Mouse (Mus musculus) midbrain, embryonic 12.5 days (tissue): Measurements from ENCODE around the gene Adgrb3. TPM values are rescaled to one million over a fixed set of nuclear protein-coding genes. Genes with fewer than 3 reads are reported as not detected.

Experiments used
- ATAC-seq: fragments of 200-750 bp; cut with Nextera tagmentation; 2 replicates; pipeline ENCODE4 v1.8.0; 2017; ENCODE audit warnings: low read depth, moderate TSS enrichment, moderate library complexity; ENCODE audit not compliant: low FRiP score
- H3K27ac ChIP-seq: fragments of 300-500 bp; sonication (generic); replicated peaks from 2 replicates; pipeline ENCODE4 v1.5.1; 2016; ENCODE audit warnings: mild to moderate bottlenecking
- H3K27me3 ChIP-seq: fragments of 300-500 bp; sonication (generic); 2 replicates; pipeline ENCODE4 v1.6.1; 2016; ENCODE audit warnings: mild to moderate bottlenecking
- H3K36me3 ChIP-seq: fragments of 300-500 bp; sonication (generic); 2 replicates; pipeline ENCODE4 v1.6.1; 2016
- H3K4me1 ChIP-seq: fragments of 300-500 bp; sonication (generic); 2 replicates; pipeline ENCODE4 v1.6.1; 2016
- H3K4me2 ChIP-seq: fragments of 300-500 bp; sonication (generic); replicated peaks from 2 replicates; pipeline ENCODE4 v1.6.1; 2016; ENCODE audit warnings: mild to moderate bottlenecking, moderate library complexity
- H3K4me3 ChIP-seq: fragments of 300-500 bp; sonication (generic); 2 replicates; pipeline ENCODE4 v1.5.1; 2016; ENCODE audit warnings: mild to moderate bottlenecking
- H3K9ac ChIP-seq: fragments of 300-500 bp; sonication (generic); replicated peaks from 2 replicates; pipeline ENCODE4 v1.6.1; 2016; ENCODE audit warnings: mild to moderate bottlenecking, moderate library complexity
- H3K9me3 ChIP-seq: fragments of 300-500 bp; sonication (generic); 2 replicates; pipeline ENCODE4 v1.6.1; 2016; ENCODE audit warnings: mild to moderate bottlenecking
- WGBS: fragments of 180-500 bp; shearing (Covaris S2); methylation state at CpG from one replicate; pipeline ENCODE4 v1.1.7; 2016; 5-methylcytosine and 5-hydroxymethylcytosine counted together
- polyA plus RNA-seq: library from polyadenylated mRNA; unstranded; fragments of >200 nt; fragmentation: Nextera tagmentation; extraction: Ambion mirVana; gene quantifications from 2 replicates; pipeline ENCODE4 v1.2.1, GENCODE M21; 2016

Adgrb3 gene
- polyA plus RNA-seq, 1 experiment from 2014 or later = 22.0 TPM

DNA sequence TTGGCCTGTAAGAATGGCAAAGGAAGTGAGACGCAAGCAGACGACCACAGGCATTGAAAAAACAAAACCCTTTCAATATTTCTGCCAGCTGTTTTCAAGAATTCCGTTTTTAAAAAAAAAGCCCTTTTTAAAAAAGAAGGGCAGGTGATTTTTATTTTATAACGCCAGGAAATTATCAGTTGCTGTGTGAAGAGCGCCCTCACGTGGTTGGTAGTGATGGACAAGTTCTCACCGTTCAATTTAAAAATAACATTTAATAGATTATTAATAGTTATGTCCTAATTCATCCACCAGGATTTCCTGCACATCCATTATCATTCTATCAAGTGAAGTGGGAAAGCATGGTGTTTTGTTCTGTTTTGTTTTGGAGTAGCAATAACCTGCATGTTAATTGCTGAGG is 2.7 kb downstream of the Adgrb3 start:
- Histone ChIP-seq H3K27ac (no peak overlapping the region), H3K9me3 (no peaks in the 10 kb centered on the region), H3K9ac (no peak overlapping the region), H3K36me3 (no peaks in the 10 kb centered on the region), H3K4me3 (peak overlapping the region; percentile 66), H3K4me2 (peak overlapping the region; percentile 64), H3K27me3 (no peaks in the 10 kb centered on the region), H3K4me1 (peaks cover 37% of the 10 kb centered on the region)
- WGBS = 10% methylated on average over 7 of the region's 7 CpGs
- no peak for ATAC-seq

DNA sequence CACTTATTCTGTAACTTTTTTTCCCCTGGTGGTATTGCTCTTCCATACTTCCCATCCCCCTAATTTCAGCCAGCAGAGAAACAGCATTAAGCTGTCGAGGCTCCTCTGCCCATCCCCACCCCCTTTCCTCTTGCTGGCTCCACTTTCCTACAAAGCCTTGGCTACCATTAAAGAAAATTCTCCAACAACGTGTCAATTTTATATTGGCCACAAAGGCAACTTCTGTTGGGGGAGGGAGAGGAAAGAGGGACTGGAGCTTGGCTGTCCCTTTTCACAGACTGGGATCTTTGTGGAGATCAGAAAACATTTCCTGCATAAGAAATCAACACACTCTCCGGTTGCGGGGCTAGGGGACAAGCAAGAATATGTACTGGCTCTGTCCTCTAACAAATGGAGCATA is 4.9 kb downstream of the Adgrb3 start:
- 23% methylated on average over 4 of the region's 4 CpGs for WGBS
- H3K4me1 ChIP-seq = peaks cover 34% of the 10 kb centered on the region
- no peak for ATAC-seq

DNA sequence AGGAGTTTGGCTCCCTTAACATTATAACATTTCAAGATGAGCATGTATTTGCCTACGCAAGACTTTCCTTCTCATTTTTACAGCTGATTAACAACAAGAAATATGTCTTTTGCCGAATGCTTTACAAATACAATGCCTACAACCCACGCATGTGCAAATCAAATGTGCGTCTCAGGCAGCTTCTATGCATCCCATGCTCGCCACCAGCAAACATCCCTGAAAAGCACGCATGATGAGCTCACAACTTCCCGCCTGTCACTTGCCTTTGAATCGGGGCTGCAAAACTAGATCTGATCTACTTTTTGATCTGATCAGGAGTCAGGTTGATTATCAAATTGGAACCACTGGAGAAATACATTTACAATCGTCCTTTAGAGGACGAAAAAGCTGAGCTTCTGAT is 5.5 kb downstream of the Adgrb3 start:
- ATAC-seq = no peak
- H3K9ac ChIP-seq = no peak overlapping the region
- no peaks in the 10 kb centered on the region for H3K9me3 ChIP-seq
- H3K27ac ChIP-seq = no peak overlapping the region
- H3K4me1 ChIP-seq = peaks cover 34% of the 10 kb centered on the region
- no peaks in the 10 kb centered on the region for H3K27me3 ChIP-seq
- WGBS = 69% methylated on average over 10 of the region's 10 CpGs
- peak overlapping the region; percentile 64 for H3K4me2 ChIP-seq
- H3K4me3 ChIP-seq = no peak overlapping the region
- H3K36me3 ChIP-seq = no peaks in the 10 kb centered on the region

More for the DNA sequence above, 4.9 kb downstream of the Adgrb3 start:
- H3K9ac ChIP-seq = no peak overlapping the region
- H3K9me3 ChIP-seq = no peaks in the 10 kb centered on the region
- no peaks in the 10 kb centered on the region for H3K36me3 ChIP-seq
- H3K27ac ChIP-seq = 0 out of 2 replicates have a peak overlapping the region, but pooled peaks have one; percentile 15
- no peak overlapping the region for H3K4me3 ChIP-seq
- peak overlapping the region; percentile 64 for H3K4me2 ChIP-seq
- H3K27me3 ChIP-seq = no peaks in the 10 kb centered on the region

DNA sequence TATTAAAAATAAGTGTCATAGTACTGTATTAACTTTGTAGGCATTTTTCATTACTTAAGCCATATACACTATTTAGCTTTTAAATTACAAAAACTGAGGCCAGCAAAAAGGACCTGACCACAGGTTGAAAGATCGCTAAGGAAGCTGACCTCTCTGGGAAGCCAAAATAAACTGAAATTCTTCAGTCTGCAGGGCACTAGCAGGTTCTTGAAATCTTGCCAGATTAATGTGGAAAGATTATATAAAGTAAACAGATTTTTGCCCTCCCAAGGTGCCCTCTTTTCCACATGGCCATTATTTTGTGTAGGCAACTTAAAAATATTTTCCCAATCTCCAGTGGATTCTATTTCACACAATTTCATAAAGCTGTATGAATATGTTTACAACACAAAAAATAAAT is 14.0 kb downstream of the Adgrb3 start:
- Histone ChIP-seq H3K27ac (no peak overlapping the region), H3K4me3 (no peak overlapping the region), H3K9me3 (no peaks in the 10 kb centered on the region), H3K36me3 (no peaks in the 10 kb centered on the region), H3K27me3 (no peaks in the 10 kb centered on the region), H3K9ac (no peak overlapping the region), H3K4me1 (no peaks in the 10 kb centered on the region), H3K4me2 (no peak overlapping the region)
- ATAC-seq = no peak
- 93% methylated on average over 1 of the region's 1 CpGs for WGBS

DNA sequence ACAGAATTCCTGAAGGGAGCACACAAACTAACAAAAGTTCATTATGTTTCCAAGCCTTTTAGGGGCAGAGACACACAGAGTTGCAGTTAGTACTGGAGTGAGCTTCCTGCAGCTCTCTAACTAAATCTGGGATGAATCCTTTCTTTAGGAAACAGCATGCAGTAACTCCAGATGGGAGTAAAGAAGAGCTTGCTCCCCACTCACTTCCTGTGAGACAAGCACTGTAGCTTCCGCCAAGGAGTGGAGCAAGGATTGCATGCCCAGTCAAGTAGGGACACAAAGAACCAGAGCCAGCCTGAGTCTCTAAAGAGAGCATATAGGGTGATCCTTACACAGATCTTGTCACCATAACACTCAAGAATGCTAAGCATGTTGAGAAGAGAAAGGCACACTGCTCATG is 50.7 kb downstream of the Adgrb3 start:
- H3K36me3 ChIP-seq = no peaks in the 10 kb centered on the region
- no peak overlapping the region for H3K27ac ChIP-seq
- H3K4me3 ChIP-seq = no peak overlapping the region
- no peak overlapping the region for H3K9ac ChIP-seq
- no peaks in the 10 kb centered on the region for H3K9me3 ChIP-seq
- WGBS = 80% methylated on average over 1 of the region's 1 CpGs
- no peak overlapping the region for H3K4me2 ChIP-seq
- H3K4me1 ChIP-seq = no peaks in the 10 kb centered on the region
- no peaks in the 10 kb centered on the region for H3K27me3 ChIP-seq
- ATAC-seq = no peak

DNA sequence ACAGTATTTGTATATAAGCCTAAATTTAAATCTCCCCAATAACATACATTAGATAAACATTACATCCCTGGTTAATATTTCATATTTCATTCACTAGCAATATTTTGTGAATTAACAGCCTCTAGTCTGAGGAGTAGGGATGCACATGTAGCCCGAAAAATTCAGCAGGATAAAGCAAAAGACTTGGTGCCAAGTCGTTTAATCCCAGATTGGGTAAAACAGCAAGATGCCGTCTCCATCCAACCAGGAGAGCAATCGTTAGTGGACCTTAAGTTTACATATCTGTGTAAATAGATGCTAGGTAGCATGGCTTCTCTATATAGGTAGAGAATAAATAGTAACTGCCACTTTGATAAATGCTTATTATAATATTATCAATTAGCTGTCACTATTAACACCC is 52.0 kb downstream of the Adgrb3 start:
- H3K27ac ChIP-seq = no peak overlapping the region
- no peak overlapping the region for H3K4me2 ChIP-seq
- WGBS = 90% methylated on average over 4 of the region's 4 CpGs
- H3K9me3 ChIP-seq = no peaks in the 10 kb centered on the region
- H3K4me3 ChIP-seq = no peak overlapping the region
- ATAC-seq = no peak
- no peaks in the 10 kb centered on the region for H3K4me1 ChIP-seq
- no peaks in the 10 kb centered on the region for H3K27me3 ChIP-seq
- H3K36me3 ChIP-seq = no peaks in the 10 kb centered on the region
- no peak overlapping the region for H3K9ac ChIP-seq

DNA sequence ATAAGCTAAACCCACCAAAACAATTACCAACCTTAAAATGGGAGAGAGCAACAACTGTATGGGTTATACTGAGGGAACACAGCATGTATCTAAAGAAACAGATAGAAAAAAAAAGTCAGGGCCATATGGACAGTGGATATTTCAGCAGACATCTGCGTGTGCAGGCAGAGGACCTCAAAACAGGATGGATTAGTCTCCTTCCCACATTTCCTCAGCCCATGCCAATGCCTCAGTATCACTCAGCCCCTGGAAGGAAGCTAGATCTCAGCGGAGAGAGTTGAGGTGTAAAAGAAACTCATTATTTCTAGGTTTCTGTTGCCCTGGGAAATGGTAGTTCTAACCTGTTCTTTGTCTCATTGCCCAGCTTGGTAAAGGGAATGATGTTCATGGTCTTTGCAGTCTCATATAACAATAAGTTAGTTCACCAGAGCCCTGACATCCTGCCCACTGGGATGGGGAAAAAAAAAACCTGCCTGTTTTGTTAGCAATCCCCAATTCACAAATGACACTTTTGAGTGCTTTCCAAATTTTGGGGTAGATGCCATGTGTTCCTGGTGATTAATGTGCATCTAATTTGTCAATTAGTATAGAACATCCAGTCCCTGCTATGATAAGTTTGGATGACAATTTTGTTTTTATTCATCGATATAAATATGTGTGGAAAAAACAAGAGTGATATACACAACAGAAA is 53.9 kb downstream of the Adgrb3 start:
- Histone ChIP-seq H3K4me3 (no peak overlapping the region), H3K27me3 (no peaks in the 10 kb centered on the region), H3K4me2 (no peak overlapping the region), H3K9ac (no peak overlapping the region), H3K27ac (no peak overlapping the region), H3K4me1 (no peaks in the 10 kb centered on the region), H3K36me3 (no peaks in the 10 kb centered on the region), H3K9me3 (no peaks in the 10 kb centered on the region)
- WGBS = 88% methylated on average over 3 of the region's 3 CpGs
- ATAC-seq = no peak

DNA sequence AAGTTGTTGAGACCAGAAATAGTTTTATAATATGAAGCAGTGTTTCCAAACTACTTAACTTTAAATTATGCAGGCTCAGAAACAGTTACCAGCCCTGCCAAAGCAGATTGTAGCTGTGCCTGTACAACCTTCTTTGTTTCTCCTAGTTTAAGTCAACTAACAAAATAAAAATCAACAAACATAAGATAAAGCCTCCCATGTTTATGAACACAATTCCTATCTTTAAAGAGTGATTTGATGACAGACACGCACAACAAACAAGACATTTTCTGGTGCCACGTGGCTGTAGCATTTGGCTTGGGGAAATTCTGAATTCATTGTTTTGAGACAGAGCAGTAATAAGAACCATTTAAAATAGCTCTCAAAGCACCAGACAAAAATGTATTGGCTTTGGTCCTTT is 60.5 kb downstream of the Adgrb3 start:
- Histone ChIP-seq H3K4me1 (no peaks in the 10 kb centered on the region), H3K9ac (no peak overlapping the region), H3K27me3 (no peaks in the 10 kb centered on the region), H3K9me3 (no peaks in the 10 kb centered on the region), H3K36me3 (no peaks in the 10 kb centered on the region), H3K4me3 (no peak overlapping the region), H3K27ac (no peak overlapping the region), H3K4me2 (no peak overlapping the region)
- ATAC-seq = no peak
- 86% methylated on average over 2 of the region's 2 CpGs for WGBS

DNA sequence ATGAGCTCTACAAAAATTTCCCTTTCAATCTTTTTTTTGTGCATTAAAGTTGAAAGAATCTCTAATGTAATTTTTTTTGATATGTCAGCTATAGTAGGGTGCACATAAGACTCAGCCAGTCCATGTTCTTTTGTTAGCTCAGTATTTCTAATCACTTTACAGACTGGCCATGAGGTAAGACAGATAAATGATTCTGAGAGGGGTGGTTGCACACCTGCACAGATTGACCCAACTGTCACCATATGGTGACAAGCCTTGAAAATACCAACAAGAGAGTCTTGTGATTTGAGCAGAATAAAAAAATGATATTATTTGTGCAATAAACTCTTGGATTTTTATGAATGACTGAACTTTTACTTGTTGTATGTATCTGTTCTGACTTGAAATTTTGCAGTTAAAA is 74.2 kb downstream of the Adgrb3 start:
- Histone ChIP-seq H3K4me1 (no peaks in the 10 kb centered on the region), H3K9me3 (no peaks in the 10 kb centered on the region), H3K9ac (no peak overlapping the region), H3K27me3 (no peaks in the 10 kb centered on the region), H3K4me3 (no peak overlapping the region), H3K36me3 (no peaks in the 10 kb centered on the region), H3K4me2 (no peak overlapping the region), H3K27ac (no peak overlapping the region)
- no peak for ATAC-seq

DNA sequence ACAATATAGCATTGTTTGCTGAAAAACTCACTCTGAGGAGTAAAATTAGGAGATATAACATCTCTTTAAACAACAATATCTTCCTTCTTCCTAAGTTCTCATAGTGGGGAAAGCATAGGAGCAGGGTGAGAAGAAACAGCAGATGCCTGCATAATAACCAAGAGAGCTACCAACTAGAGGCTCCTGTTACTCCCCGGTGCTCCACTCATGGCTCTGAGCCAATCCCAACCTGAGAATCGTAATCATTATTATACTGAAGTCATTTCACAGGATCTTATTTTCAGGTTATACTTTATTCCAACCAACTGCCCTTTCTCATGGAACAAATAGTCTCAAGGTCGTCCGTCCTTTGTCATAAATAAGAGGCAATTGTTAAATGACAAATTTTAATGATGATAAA is 75.0 kb downstream of the Adgrb3 start:
- Histone ChIP-seq H3K9ac (no peak overlapping the region), H3K4me1 (no peaks in the 10 kb centered on the region), H3K4me3 (no peak overlapping the region), H3K36me3 (no peaks in the 10 kb centered on the region), H3K9me3 (no peaks in the 10 kb centered on the region), H3K4me2 (no peak overlapping the region), H3K27me3 (no peaks in the 10 kb centered on the region), H3K27ac (no peak overlapping the region)
- WGBS = 83% methylated on average over 4 of the region's 4 CpGs
- no peak for ATAC-seq

DNA sequence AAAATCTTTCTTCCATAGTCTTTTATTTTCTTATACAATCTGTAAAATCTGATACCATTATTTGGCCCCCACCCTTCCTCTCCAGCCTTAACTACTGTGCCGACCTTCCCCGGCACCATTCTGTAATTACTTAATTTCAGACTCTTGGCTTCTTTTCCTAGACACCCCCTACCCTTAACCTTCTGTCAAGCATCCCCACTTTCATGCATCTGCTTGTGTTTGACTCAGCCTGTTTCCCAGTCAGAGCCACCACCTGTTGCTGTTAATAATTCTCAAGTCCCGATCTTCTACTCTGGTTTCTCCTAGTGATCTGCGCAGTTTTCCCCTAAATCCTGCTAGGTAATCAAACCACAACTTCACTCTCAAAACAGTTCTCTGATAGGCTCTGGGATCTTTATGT is 83.9 kb downstream of the Adgrb3 start:
- WGBS = 92% methylated on average over 4 of the region's 4 CpGs
- H3K9me3 ChIP-seq = no peaks in the 10 kb centered on the region
- no peaks in the 10 kb centered on the region for H3K27me3 ChIP-seq
- H3K4me1 ChIP-seq = no peaks in the 10 kb centered on the region
- no peak overlapping the region for H3K27ac ChIP-seq
- no peak overlapping the region for H3K4me3 ChIP-seq
- no peak overlapping the region for H3K4me2 ChIP-seq
- no peaks in the 10 kb centered on the region for H3K36me3 ChIP-seq
- H3K9ac ChIP-seq = no peak overlapping the region
- ATAC-seq = no peak

DNA sequence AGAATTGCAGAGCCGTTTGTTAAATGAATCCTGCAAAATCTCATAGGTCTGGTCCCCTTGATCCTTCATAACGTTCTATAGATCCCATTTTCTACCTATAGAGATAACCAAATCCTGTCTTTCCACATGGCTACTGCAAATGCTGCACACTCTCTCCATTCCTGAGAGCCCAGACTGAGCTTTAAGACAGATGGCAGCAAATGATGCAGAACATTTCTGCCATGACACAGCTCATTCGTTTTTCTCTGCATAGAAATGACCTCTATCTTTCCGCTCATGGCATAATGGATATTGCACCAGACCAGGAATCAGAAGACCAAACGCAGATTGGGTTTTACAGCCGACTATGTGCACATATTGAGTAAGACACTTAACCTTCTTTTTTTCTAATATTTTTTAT is 84.8 kb downstream of the Adgrb3 start:
- ATAC-seq = no peak
- no peaks in the 10 kb centered on the region for H3K4me1 ChIP-seq
- WGBS = 80% methylated on average over 6 of the region's 6 CpGs

DNA sequence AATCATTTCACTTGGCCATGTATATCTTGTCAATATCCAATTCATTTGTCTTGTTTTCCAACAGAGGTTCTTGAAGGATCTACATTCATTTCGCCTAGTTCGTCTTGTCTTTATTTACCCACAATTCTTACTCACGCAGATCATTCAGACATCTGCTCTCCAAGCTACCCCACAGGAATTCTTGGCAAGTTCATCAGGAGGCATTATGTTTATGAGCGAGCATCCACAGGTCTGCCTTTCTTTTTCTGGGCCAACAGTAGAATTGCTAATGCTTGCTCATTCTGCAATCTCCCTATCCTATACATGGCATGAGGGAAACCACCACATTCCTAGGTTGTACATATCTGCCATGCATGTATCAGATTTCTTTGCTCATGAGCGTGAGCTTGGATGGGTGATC is 99.7 kb downstream of the Adgrb3 start:
- ATAC-seq = no peak
- WGBS = 95% methylated on average over 5 of the region's 5 CpGs
- Histone ChIP-seq H3K4me3 (no peak overlapping the region), H3K9ac (no peak overlapping the region), H3K27me3 (no peaks in the 10 kb centered on the region), H3K9me3 (no peaks in the 10 kb centered on the region), H3K4me2 (no peak overlapping the region), H3K36me3 (no peaks in the 10 kb centered on the region), H3K4me1 (no peaks in the 10 kb centered on the region), H3K27ac (no peak overlapping the region)

More for the DNA sequence above, 84.8 kb downstream of the Adgrb3 start:
- H3K4me3 ChIP-seq = no peak overlapping the region
- no peaks in the 10 kb centered on the region for H3K27me3 ChIP-seq
- no peaks in the 10 kb centered on the region for H3K9me3 ChIP-seq
- no peak overlapping the region for H3K4me2 ChIP-seq
- no peak overlapping the region for H3K9ac ChIP-seq
- no peaks in the 10 kb centered on the region for H3K36me3 ChIP-seq
- H3K27ac ChIP-seq = no peak overlapping the region
